Mouse (Mus musculus) olfactory bulb, adult 2 months (tissue): Measurements from ENCODE around the gene Mical1. TPM values are rescaled to one million over a fixed set of nuclear protein-coding genes. Genes with fewer than 3 reads are reported as not detected.

Experiments used
- H3K27ac ChIP-seq: fragments of 200-500 bp; 2 replicates; pipeline ENCODE4 v1.5.1; 2012; ENCODE audit warnings: low read depth, low read length; ENCODE audit not compliant: insufficient read depth
- H3K4me1 ChIP-seq: fragments of 200-500 bp; 2 replicates; pipeline ENCODE4 v1.6.1; 2012; ENCODE audit warnings: low read length; ENCODE audit not compliant: control insufficient read depth, insufficient read depth
- H3K4me3 ChIP-seq: fragments of 200-500 bp; 2 replicates; pipeline ENCODE4 v1.5.1; 2012; ENCODE audit warnings: mild to moderate bottlenecking, low read depth, low read length, moderate library complexity; ENCODE audit not compliant: insufficient read depth
- CTCF ChIP-seq: fragments of 200-500 bp; IDR thresholded peaks from 2 replicates; pipeline ENCODE4 v1.5.1; 2012; ENCODE audit warnings: low read depth, mild to moderate bottlenecking, low read length, moderate library complexity; ENCODE audit not compliant: insufficient read depth
- POLR2A ChIP-seq: fragments of 200-500 bp; IDR thresholded peaks from 2 replicates; pipeline ENCODE4 v1.6.1; 2012; ENCODE audit warnings: mild to moderate bottlenecking, low read depth, low read length, moderate library complexity; ENCODE audit not compliant: insufficient read depth
- WGBS: fragments of 180-500 bp; shearing (Covaris S2); methylation state at CpG from one replicate; pipeline ENCODE4 v1.1.7; 2018; 5-methylcytosine and 5-hydroxymethylcytosine counted together
- polyA plus RNA-seq: library from polyadenylated mRNA; stranded (reverse); fragments of >200 nt; gene quantifications from 2 replicates; pipeline ENCODE4 v1.2.4, GENCODE M21; 2012; ENCODE audit warnings: low replicate concordance; ENCODE audit not compliant: missing spikeins, insufficient read depth, insufficient read length

Mical1 gene
- polyA plus RNA-seq, 1 experiment, result not detected

DNA sequence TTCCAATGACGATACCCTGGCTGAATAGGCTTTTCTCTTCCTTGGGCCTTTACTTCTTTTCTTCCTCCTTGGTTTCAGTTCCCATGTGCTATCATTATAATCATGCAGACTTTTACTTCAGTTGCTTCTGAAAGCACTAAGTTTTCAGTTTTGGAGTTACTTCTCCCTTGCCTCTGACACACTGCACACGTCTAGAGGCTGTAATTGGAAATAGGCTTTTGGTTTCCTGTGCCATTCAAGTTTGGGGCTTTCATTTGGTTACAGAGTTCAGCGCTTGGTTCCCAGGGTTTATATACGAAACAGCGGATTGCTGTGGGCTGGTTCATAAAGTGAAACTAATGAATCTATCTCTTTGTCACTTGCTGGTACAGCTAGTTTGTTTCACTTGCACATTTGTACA is 53.9 kb downstream of the Mical1 start:
- no peaks in the 10 kb centered on the region for H3K4me1 ChIP-seq
- H3K4me3 ChIP-seq, result no peak overlapping the region
- TF ChIP-seq POLR2A (no peak), CTCF (no peak)
- no peak overlapping the region for H3K27ac ChIP-seq
- 82% methylated on average over 5 of the region's 5 CpGs for WGBS

DNA sequence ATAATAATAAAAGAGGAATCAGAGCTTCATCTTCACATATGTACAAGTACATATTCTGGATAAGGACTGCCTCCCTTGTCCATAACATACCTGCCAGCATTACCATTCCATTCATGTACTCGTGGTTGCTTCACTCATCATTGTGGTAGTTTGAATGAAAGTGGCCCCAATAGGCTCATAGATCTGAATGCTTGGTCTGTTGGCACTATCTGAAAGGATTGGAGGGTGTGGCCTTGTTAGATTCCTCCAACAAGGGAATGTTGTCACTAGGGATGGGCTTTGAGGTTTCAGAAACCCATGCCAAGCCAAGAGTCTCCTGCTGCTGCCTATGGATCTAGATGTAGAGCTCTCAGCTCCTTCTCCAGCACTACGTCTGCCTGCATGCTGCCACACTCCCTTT is 59.9 kb downstream of the Mical1 start:
- Histone ChIP-seq H3K4me3 (no peak overlapping the region), H3K4me1 (no peaks in the 10 kb centered on the region), H3K27ac (no peak overlapping the region)
- TF ChIP-seq CTCF, result no peak
- no peak for TF ChIP-seq POLR2A
- 88% methylated on average over 2 of the region's 2 CpGs for WGBS

Other genes with a start within 250 kb of the Mical1 start
- not detected in 2 replicates for gene Fig4, start 173.1 kb upstream of the Mical1 start, polyA plus RNA-seq
- gene Ak9, start 172.3 kb upstream of the Mical1 start, polyA plus RNA-seq, result not detected in 2 replicates
- gene Zbtb24, start 25.9 kb upstream of the Mical1 start, polyA plus RNA-seq, result not detected in 2 replicates
- gene Smpd2, start 14.1 kb downstream of the Mical1 start, polyA plus RNA-seq, result not detected in 2 replicates
- gene Ppil6, start 14.1 kb downstream of the Mical1 start, polyA plus RNA-seq, result not detected in 2 replicates
- 502 TPM in 1 of 2 replicates, not detected in the other for gene Cd164, start 43.1 kb downstream of the Mical1 start, polyA plus RNA-seq
- gene Ccdc162, start 240.3 kb downstream of the Mical1 start, polyA plus RNA-seq, result not detected in 2 replicates